Mouse (Mus musculus) urinary bladder, postnatal 36 days (tissue): ENCODE data around the gene Hecw2.

Experiments
- DNase-seq, 2 experiments: peaks; one replicate each; pipeline ENCODE4 v3.0.0; 2022; ENCODE audit warnings: low spot score in 2 of 2, mixed read lengths in 1 of 2

The Hecw2 gene

DNA sequence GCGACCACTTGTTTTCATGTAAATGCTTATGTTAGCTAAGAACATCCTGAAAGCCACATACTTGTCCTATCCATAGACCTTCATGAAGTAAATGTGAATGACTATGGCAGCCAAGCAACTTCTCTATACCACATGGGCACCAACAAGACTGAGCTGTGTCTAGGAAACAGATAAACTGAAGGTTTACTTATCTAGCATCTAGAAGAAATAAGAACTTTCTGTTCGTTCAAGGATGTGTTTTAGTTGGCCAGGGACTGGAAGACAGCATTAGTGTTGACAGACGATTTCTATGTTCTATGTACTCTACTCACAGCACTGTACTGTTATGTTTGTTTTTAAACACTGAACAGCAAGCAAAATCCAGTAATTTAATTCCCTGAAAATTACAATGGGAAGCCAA lies 412.9 kb downstream of the Hecw2 start:
- DNase-seq = no peak

DNA sequence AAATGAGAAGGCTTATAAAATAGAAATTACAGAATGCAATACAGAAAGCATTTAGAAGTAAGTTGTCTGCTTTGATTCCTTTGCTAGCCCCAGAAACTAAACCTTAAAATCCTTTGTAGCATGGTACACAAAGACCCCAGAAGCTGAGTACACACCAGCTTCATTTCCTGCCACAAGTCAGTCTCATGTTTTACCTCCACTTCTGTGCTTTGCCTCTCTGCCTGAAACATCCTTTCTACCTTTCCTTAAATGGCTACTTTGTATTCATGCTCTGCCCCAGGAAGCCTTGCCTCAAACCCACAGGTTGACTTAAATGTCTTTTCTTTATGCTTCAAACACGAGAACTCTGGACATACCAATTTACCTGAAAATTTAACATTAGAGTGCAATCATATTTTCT lies 413.7 kb downstream of the Hecw2 start:
- no peak for DNase-seq

DNA sequence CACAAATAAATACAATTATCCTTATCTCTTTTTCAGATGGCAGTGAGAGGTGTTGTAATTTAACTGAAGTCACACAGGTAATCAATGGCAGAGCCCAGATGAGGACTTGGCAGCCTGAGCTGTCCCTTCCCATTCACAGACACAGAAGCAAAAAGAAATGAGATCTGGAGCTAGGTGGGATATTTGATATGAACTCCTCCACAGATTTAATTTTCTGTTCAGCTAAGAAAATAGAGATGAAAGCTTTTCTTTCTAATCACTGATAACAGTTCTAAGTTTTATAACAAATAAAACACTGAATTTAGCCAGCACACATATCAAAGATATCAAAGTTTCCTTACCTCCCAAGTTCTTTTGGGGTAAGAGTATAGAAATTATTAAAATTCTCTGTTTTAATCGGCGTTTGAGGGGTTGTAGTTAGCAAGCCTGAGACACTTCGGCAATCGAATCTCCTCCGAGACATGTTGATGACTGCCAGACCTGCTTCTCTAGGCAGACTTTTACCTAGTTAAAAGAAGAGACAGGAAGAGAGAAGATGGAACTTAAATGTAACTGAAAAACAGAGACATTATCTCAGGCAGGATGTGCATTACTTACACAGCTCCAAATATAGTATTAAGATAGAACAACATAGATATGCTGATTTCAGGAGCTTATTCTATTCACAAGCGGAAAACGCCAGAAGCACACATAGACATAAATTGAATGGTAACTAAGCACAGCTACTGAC lies 418.6 kb downstream of the Hecw2 start:
- no peak for DNase-seq

DNA sequence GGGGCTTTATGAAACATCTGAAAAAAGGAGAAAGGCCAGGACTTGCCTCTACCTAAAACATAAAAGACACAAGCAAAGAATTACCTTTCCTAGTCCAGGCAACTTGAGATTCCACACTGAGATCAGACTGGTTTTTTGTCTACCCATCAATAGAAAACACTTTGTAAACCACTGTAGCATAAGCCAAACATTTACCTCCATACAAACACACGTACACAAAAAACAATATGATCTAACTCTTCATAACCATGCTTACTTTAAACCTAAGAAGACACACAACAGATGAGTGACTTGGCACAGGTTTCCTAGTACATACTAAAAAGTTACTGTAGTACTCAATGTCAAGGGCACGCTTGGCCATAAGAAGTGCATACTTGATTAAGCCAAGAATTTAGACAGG lies 419.4 kb downstream of the Hecw2 start:
- no peak for DNase-seq

DNA sequence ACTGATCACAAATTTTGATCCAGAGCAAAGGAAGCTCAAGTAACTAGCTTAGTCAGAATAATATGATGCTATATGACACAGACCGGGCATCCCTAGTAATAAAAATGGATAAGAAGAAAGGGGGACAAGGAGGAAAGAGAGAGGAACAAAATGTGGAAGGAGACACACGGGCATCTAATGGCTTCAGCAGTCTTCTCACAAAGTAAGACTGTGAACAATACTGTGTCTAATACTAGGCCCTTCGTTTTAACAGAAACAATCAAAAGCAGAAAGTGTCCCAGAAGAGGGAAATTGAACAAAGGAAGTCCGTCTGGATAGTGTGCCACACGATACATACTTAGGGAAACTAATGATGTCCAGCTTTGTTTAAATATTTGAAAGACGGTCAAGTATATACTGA lies 419.9 kb downstream of the Hecw2 start:
- DNase-seq = no peak

DNA sequence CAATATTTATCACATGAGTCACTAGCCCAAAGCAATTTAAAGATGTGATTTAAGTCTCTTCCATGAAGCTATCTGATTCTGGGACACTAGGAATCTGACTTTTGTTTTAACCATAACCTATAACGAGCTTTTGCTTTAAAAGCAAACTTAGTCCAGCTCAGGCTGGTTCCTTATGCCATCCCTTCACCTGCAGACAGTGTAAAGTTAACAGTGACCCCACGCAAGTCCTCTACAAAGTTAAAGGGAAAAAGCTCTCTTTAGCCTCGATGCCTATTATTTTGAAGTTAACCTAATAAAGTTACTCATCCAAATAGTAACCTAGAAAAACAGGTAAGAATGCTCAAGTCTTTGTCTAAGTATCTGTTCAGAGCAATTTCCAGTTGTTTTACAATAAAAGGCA lies 420.4 kb downstream of the Hecw2 start:
- DNase-seq = no peak

DNA sequence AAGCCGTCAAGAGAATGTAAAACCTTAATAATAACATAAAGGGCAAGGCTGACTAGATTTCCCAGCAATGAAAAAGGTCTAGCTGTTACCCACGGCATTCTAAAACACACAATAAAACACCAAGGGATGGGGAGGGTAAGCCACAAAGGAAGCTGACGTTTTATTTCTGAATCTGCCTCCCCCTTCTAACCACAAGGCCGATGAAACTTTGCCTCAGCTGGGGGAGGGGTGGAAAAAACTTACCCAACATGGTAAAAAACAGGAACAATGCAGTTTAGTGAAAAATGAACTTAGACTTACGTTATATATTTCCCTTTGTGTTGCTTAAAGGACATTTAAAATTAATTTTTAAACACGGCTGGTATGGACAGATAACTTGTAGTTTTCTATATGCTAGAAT lies 421.0 kb downstream of the Hecw2 start:
- no peak for DNase-seq

DNA sequence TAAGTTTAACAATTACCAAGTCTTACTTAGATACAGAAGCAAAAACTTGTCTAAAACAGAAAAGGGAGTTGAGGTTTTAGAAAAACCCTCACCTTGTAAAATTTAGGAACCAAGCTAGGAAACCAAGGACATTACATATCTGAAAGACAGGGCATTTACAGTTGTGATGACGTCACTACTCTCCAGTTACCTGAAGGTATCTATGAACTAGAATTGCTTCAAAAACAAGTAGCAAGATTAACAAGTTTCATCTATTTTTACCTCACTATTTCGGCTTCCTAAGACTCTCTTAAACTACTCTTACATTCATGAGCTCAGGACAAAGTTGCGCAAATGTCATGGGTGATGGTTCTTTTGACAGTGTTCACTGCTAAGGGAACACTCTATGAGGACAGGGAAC lies 422.0 kb downstream of the Hecw2 start:
- DNase-seq = no peak

DNA sequence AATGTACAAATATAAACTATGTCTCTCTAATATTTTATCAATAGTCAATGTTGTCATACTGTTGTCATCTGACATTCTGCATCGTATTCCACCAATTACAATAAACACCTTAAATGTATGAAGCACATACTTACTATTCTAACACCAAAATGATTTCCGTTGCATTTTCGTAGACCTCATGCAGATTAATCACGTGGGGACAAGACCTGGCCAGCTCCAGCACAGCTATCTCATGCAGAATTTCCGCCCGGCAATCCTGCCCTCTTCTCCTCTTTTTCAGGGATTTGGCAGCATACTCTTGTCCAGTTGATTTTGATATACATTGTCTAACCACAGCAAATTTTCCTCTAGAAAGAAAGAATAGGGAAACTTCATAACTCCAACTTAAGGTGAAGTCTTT lies 423.5 kb downstream of the Hecw2 start:
- DNase-seq = no peak

DNA sequence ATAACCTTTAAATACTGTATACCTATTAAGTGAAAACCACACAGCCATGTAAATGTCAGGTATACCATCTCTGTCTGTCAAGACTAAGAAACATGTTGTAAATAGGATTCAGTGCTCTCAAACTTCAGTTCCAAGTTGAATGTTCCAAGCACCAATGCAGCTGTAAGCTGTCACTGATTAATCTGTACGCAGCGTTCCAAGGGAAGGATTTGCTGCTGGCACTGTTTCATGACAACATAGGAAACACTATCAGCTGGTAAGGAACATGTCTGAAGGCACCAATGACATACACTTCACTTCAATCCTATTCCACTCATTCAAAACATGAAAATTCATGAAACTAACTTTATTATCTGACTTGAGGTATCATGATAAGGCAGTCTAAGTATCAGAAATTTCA lies 428.9 kb downstream of the Hecw2 start:
- peak in 1 of 2 experiments; percentile 21 for DNase-seq

DNA sequence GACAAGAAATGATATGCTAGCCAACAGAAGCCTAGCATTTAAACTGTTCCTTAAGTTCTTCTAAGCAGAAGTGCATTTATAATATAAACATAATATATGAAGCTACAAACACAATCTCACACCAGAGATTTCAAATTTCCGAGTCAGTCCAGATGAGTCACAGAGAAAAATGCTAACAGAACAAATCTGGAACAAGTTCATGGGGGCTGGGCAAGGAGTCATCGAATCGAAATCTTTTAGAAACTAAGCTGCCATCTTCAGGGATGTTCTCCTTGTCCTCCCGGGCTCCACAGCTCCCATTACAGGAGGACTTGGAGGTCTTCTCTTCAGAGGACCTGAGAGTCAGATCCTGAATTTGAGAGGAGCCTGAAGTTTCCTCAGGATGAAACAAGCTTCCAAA lies 437.7 kb downstream of the Hecw2 start:
- peak in 1 of 2 experiments; percentile 9 for DNase-seq
